Mouse (Mus musculus) MEL (cell line): ENCODE results near the gene Gm37240.

Experiments used
- CTCF ChIP-seq, 3 experiments: IDR thresholded peaks in 2 of 3; conservative IDR thresholded peaks in 1 of 3; 2 replicates each; pipeline ENCODE4 v1.5.1; 2011 to 2012; ENCODE audit warnings: low read length in 3 of 3, low read depth in 2 of 3, mild to moderate bottlenecking in 2 of 3, improper control_type of control experiment in 1 of 3, inconsistent platforms in 1 of 3, mixed read lengths in 1 of 3, moderate library complexity in 1 of 3; ENCODE audit not compliant: control insufficient read depth in 1 of 3, insufficient read depth in 1 of 3, poor library complexity in 1 of 3, severe bottlenecking in 1 of 3
- ELF1 ChIP-seq: IDR thresholded peaks from 2 replicates; pipeline ENCODE4 v1.6.1; 2014; ENCODE audit warnings: low read depth, mild to moderate bottlenecking, inconsistent platforms, low read length, improper control_type of control experiment, moderate library complexity
- EP300 ChIP-seq, 2 experiments: IDR thresholded peaks; 2 replicates each; pipeline ENCODE4 v1.6.1; 2011; ENCODE audit warnings: improper control_type of control experiment in 2 of 2, low read length in 2 of 2, low read depth in 1 of 2, mild to moderate bottlenecking in 1 of 2
- HCFC1 ChIP-seq: IDR thresholded peaks from 2 replicates; pipeline ENCODE4 v1.6.1; 2012; ENCODE audit warnings: low read depth, mild to moderate bottlenecking, inconsistent platforms, low read length, improper control_type of control experiment, moderate library complexity
- KAT2A ChIP-seq: conservative IDR thresholded peaks from 2 replicates; pipeline ENCODE4 v1.6.1; 2012; ENCODE audit warnings: low read depth, low read length, improper control_type of control experiment, inconsistent platforms
- MYB ChIP-seq: IDR thresholded peaks from 2 replicates; pipeline ENCODE4 v1.6.1; 2011; ENCODE audit warnings: mild to moderate bottlenecking, low read depth, low read length, improper control_type of control experiment
- POLR2A ChIP-seq, 2 experiments: IDR thresholded peaks; 2 replicates each; pipeline ENCODE4 v1.6.1; 2011 to 2012; ENCODE audit warnings: low read length in 2 of 2, mild to moderate bottlenecking in 2 of 2, control low read depth in 1 of 2, improper control_type of control experiment in 1 of 2, low read depth in 1 of 2, moderate library complexity in 1 of 2; ENCODE audit not compliant: control insufficient read depth in 1 of 2, insufficient read depth in 1 of 2, poor library complexity in 1 of 2
- POLR2AphosphoS2 ChIP-seq: IDR thresholded peaks from 2 replicates; pipeline ENCODE4 v1.6.1; 2011; ENCODE audit warnings: low read length, improper control_type of control experiment
- RCOR1 ChIP-seq: IDR thresholded peaks from 2 replicates; pipeline ENCODE4 v1.6.1; 2012; ENCODE audit warnings: low read depth, mild to moderate bottlenecking, inconsistent platforms, low read length, improper control_type of control experiment
- TAL1 ChIP-seq: IDR thresholded peaks from 2 replicates; pipeline ENCODE4 v1.6.1; 2012; ENCODE audit warnings: mild to moderate bottlenecking, inconsistent platforms, low read length, moderate library complexity, mixed read lengths
- TBP ChIP-seq: IDR thresholded peaks from 2 replicates; pipeline ENCODE4 v1.8.0; 2011; ENCODE audit warnings: low read depth, low read length, improper control_type of control experiment
- TCF12 ChIP-seq: IDR thresholded peaks from 2 replicates; pipeline ENCODE4 v1.6.1; 2014; ENCODE audit warnings: low read depth, mild to moderate bottlenecking, inconsistent platforms, low read length, improper control_type of control experiment, moderate library complexity
- ZMIZ1 ChIP-seq: IDR thresholded peaks from 2 replicates; pipeline ENCODE4 v1.6.1; 2012; ENCODE audit warnings: low read depth, mild to moderate bottlenecking, inconsistent platforms, low read length, improper control_type of control experiment, moderate library complexity

DNA sequence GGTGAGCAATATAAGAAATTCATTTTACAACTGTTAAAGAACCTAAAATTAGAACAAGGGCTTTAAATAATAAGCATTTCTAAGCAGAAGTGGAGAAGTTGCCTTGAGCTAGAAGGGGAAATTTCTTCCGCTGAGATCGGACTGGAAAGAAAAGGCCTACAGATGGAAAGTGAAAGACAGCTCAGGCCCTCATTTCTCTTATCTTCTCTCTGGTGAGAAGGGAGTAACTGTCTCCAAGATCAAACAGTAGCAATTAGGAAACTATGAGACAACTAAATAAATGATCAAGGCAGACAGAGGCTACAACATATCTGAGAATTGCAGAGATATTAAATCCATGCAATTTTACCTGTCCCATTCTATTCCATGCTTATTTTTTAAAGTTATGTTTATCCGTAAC lies 1316.8 kb downstream of the Gm37240 start:
- no peak for TF ChIP-seq TCF12
- TF ChIP-seq HCFC1: no peak
- TF ChIP-seq TBP: no peak
- no peak for TF ChIP-seq POLR2A (IDR thresholded peaks at IDR 0.05; ENCODE audit: control insufficient read depth in 1 of 2, insufficient read depth in 1 of 2, low read depth in 1 of 2, low read length in 2 of 2, poor library complexity in 1 of 2)
- TF ChIP-seq POLR2AphosphoS2: no peak
- no peak for TF ChIP-seq TAL1
- no peak for TF ChIP-seq KAT2A
- TF ChIP-seq ZMIZ1: no peak
- TF ChIP-seq EP300 (IDR thresholded peaks at IDR 0.05; ENCODE audit: low read depth in 1 of 2, low read length in 2 of 2): no peak
- no peak for TF ChIP-seq CTCF (IDR thresholded peaks at IDR 0.05 in 2 of 3, conservative IDR thresholded peaks at IDR 0.05 in 1 of 3; ENCODE audit: control insufficient read depth in 1 of 3, insufficient read depth in 1 of 3, low read depth in 2 of 3, low read length in 3 of 3, poor library complexity in 1 of 3, severe bottlenecking in 1 of 3)
- no peak for TF ChIP-seq ELF1
- TF ChIP-seq MYB: no peak
- TF ChIP-seq RCOR1: no peak
